Mouse (Mus musculus): ENCODE data around the gene Atp6v0e. TPM values are rescaled to one million over a fixed set of nuclear protein-coding genes. Genes with fewer than 3 reads are reported as not detected.

Atp6v0e gene
- polyA plus RNA-seq, 1 experiment, result 100 TPM

- Histone ChIP-seq H3K4me1 (ENCODE audit: control insufficient read depth, insufficient read depth, low read length) (no peaks in the 10 kb centered on the region), H3K9me3 (replicated peaks; ENCODE audit: control insufficient read depth, insufficient read depth, low read length, poor library complexity, severe bottlenecking) (no peaks in the 10 kb centered on the region), H3K27me3 (ENCODE audit: control insufficient read depth, insufficient read depth, low read length, poor library complexity, severe bottlenecking) (no peaks in the 10 kb centered on the region), H3K9ac (ENCODE audit: low read depth, poor library complexity, severe bottlenecking) (no peak overlapping the region), H3K4me3 (ENCODE audit: low read depth, low read length) (no peak overlapping the region), H3K27ac (ENCODE audit: insufficient read depth, low read length) (no peak overlapping the region), H3K36me3 (ENCODE audit: control insufficient read depth, insufficient read depth, low read length, poor library complexity, severe bottlenecking) (no peaks in the 10 kb centered on the region)
- TF ChIP-seq EP300 (IDR thresholded peaks at IDR 0.05; ENCODE audit: insufficient read depth, low read depth, low read length) (no peak), POLR2A (IDR thresholded peaks at IDR 0.05; ENCODE audit: insufficient read depth, low read length) (no peak), CTCF (IDR thresholded peaks at IDR 0.05; ENCODE audit: low read depth, low read length) (no peak)
Measured at GRCm38 (mm10) chr17:26742581-26742980, 79.5 kb downstream of the Atp6v0e start.

- H3K27me3 ChIP-seq (ENCODE audit: control insufficient read depth, insufficient read depth, low read length, poor library complexity, severe bottlenecking), result no peaks in the 10 kb centered on the region
- no peaks in the 10 kb centered on the region for H3K9me3 ChIP-seq (replicated peaks; ENCODE audit: control insufficient read depth, insufficient read depth, low read length, poor library complexity, severe bottlenecking)
- no peak overlapping the region for H3K9ac ChIP-seq (ENCODE audit: low read depth, poor library complexity, severe bottlenecking)
- no peak for TF ChIP-seq POLR2A (IDR thresholded peaks at IDR 0.05; ENCODE audit: insufficient read depth, low read length)
- TF ChIP-seq CTCF (IDR thresholded peaks at IDR 0.05; ENCODE audit: low read depth, low read length), result no peak
- TF ChIP-seq EP300 (IDR thresholded peaks at IDR 0.05; ENCODE audit: insufficient read depth, low read depth, low read length), result no peak
- H3K36me3 ChIP-seq (ENCODE audit: control insufficient read depth, insufficient read depth, low read length, poor library complexity, severe bottlenecking), result no peaks in the 10 kb centered on the region
- no peak overlapping the region for H3K4me3 ChIP-seq (ENCODE audit: low read depth, low read length)
- H3K27ac ChIP-seq (ENCODE audit: insufficient read depth, low read length), result no peak overlapping the region
- H3K4me1 ChIP-seq (ENCODE audit: control insufficient read depth, insufficient read depth, low read length), result no peaks in the 10 kb centered on the region
Measured at GRCm38 (mm10) chr17:26743294-26743693, 80.3 kb downstream of the Atp6v0e start.

Other genes starting within 250 kb of the Atp6v0e start
- 3.3 and 4.2 TPM in 2 replicates for gene Neurl1b, start 248.4 kb upstream of the Atp6v0e start, polyA plus RNA-seq (2011; ENCODE audit: insufficient read depth, insufficient read length, low read depth, missing spikeins)
- 166 and 167 TPM in 2 replicates for gene Ergic1, start 101.7 kb upstream of the Atp6v0e start, polyA plus RNA-seq (2011; ENCODE audit: insufficient read depth, insufficient read length, low read depth, missing spikeins)
- gene Dusp1, start 101.1 kb upstream of the Atp6v0e start, polyA plus RNA-seq (2011; ENCODE audit: insufficient read depth, insufficient read length, low read depth, missing spikeins), result 58.4 and 64.9 TPM in 2 replicates
- 18.6 and 21.4 TPM in 2 replicates for gene Crebrf, start 52.4 kb downstream of the Atp6v0e start, polyA plus RNA-seq (2011; ENCODE audit: insufficient read depth, insufficient read length, low read depth, missing spikeins)
- 28.9 and 29.4 TPM in 2 replicates for gene Bnip1, start 117.8 kb downstream of the Atp6v0e start, polyA plus RNA-seq (2011; ENCODE audit: insufficient read depth, insufficient read length, low read depth, missing spikeins)
- not detected in 2 replicates for gene Nkx2-5, start 181.8 kb downstream of the Atp6v0e start, polyA plus RNA-seq (2011; ENCODE audit: insufficient read depth, insufficient read length, low read depth, missing spikeins)